Mouse (Mus musculus) brain, embryonic 14.5 days (tissue): ENCODE measurements around the gene Slc3a1.

Experiments
- CTCF ChIP-seq: fragments of 200-500 bp; IDR thresholded peaks from 2 replicates; pipeline ENCODE4 v1.5.1; 2012; ENCODE audit warnings: inconsistent platforms, mild to moderate bottlenecking, moderate library complexity, borderline replicate concordance; ENCODE audit not compliant: insufficient read depth, insufficient read length; ENCODE audit errors: extremely low read depth
- POLR2A ChIP-seq: fragments of 200-500 bp; IDR thresholded peaks from 2 replicates; pipeline ENCODE4 v1.6.1; 2012; ENCODE audit warnings: mild to moderate bottlenecking, inconsistent platforms, borderline replicate concordance; ENCODE audit not compliant: poor library complexity, insufficient read depth, insufficient read length, severe bottlenecking; ENCODE audit errors: extremely low read depth

DNA sequence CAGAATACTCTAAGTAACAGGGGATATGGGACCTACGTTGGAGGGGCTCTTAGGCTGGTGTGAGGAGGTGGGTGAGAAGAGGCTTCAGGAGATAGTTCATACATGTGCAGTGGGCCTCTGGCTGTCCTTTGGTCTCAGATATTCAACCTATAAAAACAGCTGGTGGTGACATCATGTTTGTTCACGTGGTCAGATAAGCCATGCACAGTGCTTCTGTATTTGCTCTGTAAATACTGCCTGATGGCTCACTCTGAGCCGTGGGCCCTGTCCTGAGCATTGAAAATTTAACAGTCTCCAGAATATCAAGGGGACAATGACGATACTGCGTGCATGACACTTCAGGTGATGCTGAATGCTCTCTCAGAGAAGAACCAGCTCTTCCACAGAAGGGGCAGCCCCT lies 9.7 kb downstream of the Slc3a1 start:
- TF ChIP-seq CTCF = no peak
- no peak for TF ChIP-seq POLR2A
